Mouse (Mus musculus) erythroblast, adult 5-6 weeks (primary cell): ENCODE results near the gene Pitpna. TPM values are rescaled to one million over a fixed set of nuclear protein-coding genes. Genes with fewer than 3 reads are reported as not detected.
"Not testable (repeated sequence)": the region's sequence is repeated elsewhere in the genome, so short reads cannot be mapped to it uniquely, and the experiment has no call there.

ENCODE experiments used
- ATAC-seq: replicated peaks from 2 replicates; pipeline ENCODE4 v1.8.0; 2016; ENCODE audit warnings: moderate number of reproducible peaks, mild to moderate bottlenecking, moderate TSS enrichment, inconsistent platforms; ENCODE audit not compliant: poor library complexity, low FRiP score, severe bottlenecking
- total RNA-seq, 2 experiments: library from RNA; stranded (forward) in 1 of 2; stranded (reverse) in 1 of 2; fragments of 150-400 nt in 1 of 2; fragments of 200-764, 138-1000 nt in 1 of 2; gene quantifications; 2 replicates each; pipeline versions ENCODE4 v1.2.3 to v1.2.4; 2015 to 2017; ENCODE audit warnings: low replicate concordance in 2 of 2

Pitpna gene
- total RNA-seq, 2 experiments from 2014 or later = 22.4 to 47.5 TPM

DNA sequence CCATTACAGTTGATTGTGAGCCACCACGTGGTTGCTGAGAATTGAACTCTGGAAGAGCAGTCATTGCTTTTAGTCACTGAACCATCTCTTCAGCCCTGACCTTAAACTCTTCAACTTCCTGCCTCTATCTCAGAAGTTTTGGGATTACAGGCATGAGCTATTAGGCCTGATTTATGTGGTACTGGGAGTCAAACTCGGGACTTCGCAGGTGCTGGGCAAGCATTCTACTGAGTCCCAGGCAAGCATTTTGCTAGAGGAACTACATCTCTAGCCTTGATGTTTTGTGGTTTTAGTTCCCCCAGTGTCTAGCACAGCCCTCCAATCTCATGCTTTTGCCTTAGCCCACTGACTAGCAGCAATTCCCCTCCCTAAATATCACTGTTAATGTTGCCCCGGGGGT is 2.8 kb upstream of the Pitpna start:
- no peak for ATAC-seq

DNA sequence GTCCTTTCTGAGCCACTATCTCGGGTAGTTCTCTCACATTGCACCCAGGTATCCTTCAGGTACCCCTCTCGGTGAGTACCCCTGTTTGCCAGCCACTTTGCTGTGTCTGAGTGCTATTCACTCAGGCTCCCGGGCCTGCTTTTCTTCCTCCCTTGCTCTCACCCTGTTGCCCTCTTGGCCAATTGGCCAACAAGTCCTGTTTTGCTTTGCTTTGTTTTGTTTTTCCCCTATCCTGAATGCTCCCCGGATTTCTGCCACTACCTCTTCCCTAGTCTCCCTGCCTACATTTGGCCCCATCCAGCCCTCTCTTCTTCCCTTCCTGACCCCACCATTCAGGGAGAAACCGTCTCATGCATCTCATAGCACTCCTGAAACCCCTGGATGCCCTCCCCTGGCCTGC is 1.9 kb upstream of the Pitpna start:
- ATAC-seq = no peak

DNA sequence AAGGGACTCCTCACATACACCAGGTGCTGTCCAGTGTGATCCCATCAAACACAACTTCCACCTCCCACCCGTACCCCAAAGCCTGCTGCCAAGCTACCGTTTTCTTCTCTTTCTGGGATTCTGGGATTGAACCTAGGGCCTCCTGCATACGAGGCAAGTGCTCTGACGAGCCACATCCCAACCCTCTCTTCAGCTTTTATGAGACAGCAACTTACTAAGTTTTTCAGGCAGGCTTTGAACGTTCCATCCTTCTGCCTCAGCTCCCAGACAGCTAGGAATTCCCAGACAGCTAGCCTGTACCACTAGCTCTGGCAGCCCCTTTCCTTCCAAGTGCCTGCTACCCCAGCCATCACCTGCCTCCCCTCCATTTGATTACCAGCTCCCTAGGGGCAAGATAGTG is 934 bp upstream of the Pitpna start:
- no peak for ATAC-seq

DNA sequence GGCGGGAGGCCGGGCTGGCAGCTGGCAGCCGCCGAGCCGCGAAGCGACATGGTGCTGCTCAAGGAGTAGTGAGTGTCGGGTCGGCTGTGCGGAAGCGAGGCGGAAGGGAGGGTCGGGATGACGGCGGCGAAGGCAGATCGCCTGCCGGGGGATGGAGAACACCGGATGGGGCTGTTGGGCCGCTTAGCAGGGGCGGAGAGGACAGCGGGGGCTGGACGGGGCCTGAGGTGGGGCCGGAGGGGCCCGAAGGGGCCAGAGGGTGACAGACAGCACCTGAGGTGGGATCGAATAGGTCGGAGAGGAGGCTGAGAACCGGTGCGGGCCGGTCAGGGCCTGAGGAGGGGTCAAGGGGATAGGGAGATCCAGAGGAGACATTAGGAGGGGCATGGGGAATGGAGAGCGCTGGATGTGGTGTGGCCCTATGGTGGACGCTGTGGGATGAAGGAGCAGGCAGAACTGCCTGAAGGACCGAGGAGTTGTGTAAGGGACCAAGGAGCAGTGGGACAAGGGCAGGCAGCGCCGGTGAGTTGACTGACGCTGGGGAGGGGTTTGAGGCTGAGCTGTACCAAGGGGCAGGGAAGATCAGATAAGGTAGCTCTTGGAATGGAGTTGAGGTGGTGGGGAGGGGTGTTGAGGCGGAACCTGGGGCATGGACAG is 516 bp downstream of the Pitpna start:
- ATAC-seq = 0 out of 2 replicates have a peak, but pooled peaks have one; percentile 31

DNA sequence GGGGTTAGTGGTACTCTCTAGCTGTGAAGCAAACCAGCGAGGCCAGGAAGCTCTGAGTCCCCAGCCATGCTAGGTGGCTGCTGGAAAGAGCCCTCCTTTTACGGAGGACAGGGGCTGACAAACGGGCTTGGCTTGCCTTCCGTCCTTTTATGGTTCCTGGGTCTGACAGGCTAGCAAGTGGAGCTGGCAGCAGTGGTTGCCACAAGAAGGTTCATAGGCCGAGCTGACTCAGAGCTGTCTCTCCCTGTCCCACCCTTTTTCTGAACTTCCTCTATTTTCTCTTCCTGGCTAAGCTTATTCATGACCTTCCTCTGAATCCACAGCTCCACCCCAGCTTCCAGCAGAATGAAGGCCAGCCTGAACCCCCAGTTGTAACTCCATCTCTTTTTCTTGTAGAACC is 4.7 kb downstream of the Pitpna start:
- ATAC-seq = no peak

DNA sequence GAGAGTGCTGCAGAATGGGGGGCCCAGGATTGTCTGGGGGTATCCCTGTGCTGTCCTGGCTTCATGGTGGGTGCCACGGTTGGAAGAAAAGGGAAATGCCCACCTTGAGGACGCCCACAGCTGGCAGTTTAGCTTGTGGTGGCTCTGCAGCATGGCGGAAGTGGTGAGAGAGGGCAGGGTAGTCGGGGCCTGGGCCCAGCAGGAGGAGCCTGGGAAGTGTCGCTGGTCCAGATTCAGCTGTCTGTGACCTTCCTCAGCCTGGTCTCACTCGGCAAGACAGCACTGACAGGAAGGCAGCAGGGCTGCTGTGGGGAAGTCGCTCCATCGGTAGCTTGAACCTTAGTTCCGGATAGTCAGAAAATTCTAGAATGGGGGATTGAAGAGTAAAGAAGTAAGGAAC is 6.5 kb downstream of the Pitpna start:
- no peak for ATAC-seq

DNA sequence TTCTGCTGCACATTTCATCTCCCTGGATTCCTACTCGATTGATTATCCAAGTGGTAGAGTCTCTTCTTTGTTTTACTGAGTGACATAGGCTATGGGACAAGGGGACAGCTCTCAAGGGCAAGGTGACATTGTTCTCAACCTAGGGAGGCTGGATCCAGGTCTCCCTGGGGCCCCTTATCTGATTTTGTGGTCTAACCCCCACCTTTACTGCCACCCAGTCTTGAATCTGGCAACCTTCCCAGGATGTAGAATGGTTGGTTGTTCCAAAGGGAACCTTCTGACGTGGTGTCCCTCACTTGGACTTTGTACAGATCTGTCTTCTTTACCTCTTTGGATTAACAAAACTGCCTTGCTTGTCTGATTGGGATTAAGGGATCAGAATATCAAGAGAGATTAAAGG is 7.5 kb downstream of the Pitpna start:
- ATAC-seq = no peak

DNA sequence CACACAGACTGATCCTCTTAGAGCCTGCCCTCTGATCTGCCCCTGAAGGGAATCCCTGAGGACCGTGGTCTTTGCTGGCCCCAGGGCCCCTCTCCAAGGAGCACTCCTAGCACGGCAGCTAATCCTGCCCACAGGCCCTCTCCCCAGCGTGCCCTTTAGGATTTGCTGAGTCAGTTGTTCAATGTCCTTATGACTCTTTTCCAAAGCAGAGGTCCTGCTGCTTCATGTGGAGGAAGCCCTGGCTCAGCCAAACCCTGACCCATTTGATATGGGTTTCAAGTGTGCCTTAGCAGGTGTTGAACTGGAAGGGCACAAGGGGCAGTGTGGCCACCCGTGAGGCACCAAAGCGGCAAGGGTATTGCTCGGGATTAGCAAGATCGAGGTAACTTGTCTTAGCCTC is 7.9 kb downstream of the Pitpna start:
- ATAC-seq = no peak

DNA sequence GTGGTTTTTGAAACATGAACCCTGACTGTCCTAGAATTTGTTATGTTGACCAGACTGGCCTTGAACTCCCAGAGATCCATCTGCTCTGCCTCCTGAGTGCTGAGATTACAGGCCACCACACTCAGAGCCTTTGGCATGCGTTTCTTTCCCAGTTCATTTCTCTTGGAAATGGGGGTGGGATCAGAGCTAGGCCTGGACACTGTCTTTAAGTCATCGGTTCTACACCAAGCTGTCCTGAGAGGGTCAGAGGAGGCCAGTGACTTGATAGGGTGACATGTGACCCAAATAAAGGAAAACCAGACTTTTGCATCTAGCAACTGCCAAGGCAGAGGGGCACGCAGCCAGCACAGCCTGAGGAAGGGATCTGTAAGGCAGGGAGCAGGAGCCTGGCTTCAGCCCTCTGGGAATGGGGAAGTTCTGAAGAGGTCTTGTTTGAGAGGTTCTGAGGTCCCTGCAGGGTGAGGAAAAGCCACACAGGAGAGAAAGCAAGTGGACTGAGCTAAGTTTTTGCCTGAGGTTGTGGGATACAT is 8.9 kb downstream of the Pitpna start:
- ATAC-seq = no peak

DNA sequence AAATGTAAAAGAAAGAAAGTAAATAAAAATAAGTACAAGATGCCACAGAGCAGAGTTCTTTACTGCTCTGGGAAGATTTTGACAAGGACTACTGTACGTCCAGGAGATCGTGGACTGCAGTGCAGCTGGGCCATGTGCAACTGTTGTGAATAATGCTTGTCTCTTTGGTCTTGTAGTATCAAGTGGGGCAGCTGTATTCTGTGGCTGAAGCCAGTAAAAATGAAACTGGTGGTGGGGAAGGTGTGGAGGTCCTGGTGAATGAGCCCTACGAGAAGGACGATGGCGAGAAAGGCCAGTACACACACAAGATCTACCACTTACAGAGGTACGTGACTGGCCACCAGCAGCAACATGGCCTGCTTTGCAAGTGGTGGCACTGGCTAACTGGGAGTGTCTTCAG is 10.1 kb downstream of the Pitpna start:
- ATAC-seq = no peak

DNA sequence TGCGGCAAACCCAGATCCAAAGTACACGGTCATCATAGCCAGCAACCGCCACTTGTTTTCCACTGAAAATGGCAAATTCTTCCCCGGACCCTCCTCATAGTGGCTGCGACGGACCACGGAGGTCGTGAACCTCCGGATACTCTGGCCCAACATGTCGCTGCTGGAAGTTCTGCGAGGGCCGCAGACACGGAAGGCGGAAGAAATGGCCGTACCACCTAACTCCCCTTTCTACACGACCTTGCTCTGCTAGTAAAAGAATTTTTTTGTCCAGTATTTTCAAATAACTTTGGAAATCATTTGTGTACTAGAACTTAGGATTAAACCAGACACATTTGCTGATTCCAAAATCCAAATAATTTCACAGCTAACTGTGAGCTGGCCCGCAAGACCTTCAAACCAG is 11.9 kb downstream of the Pitpna start:
- ATAC-seq = not testable (repeated sequence)

DNA sequence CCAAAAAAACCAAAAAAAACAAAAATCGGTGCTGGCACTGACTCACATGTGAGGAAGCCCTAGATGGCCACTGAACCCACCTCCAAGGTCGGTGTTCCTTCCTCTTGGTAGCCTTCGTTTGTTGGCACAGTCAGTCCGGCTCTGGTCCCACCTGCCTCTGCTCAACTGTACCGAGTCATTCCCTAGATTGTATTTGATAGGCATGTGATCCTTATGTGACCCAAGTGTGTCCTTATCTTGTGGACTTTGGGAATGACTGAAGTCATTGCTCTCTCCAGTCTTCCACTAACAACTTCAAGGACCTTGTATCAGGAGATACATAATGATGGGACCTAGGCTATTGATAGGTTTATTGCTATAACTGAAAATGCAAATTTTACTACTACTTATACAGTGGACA is 16.9 kb downstream of the Pitpna start:
- ATAC-seq = no peak

DNA sequence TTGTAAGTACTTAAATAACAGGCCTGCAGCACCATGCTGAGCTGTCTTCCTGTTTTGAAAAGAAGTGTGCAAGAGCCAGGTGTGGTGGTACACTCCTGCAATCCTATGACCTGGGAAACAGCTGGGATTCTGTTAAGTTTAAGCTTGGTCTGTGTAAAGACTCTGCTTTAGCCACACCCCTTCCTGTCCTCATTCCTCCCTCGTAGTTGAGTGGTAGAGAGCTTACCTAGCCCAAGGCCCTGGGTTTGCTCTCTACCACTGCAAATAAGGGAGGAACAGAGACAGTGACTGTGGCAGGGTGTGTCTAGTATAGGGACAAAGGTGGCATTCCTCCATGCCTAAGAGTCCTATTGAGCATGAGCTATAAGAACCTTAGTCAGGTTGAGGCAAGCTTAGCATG is 17.4 kb downstream of the Pitpna start:
- ATAC-seq = no peak

DNA sequence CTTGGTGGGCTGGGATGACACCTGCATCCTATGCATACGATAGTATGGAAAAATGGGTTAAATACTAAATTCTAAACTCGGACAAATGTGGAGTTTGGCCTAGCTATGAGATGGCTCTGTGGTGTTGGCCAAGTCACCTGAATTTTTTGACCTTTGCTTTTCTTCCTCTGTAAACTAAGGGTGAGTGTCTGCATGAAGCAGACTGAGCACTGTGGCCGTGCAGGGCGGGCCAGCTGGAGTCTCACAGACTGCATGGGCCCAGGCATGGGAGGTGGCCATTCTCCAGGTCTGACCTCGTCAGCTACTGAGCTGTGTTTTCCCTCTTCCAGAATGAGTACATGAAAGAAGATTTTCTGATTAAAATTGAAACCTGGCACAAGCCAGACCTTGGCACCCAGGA is 20.9 kb downstream of the Pitpna start:
- no peak for ATAC-seq

DNA sequence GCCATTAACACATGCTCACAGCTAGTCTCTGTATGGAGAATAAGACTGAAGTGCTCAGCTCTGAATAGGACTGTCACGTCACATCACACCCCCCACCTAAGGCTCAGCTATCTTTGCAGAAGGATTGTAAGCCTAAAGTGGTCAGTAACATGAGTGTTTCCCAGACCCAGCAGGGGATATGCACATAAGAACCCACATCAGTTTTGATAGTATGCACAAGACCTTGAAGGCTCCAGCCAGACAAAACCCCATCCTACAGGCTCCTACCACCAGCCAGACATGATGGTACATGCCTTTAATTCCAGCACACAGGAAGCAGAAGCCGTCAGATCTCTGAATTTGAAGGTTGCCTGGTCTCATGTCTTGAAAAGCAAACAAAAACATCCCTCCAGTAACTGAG is 22.1 kb downstream of the Pitpna start:
- ATAC-seq = no peak

DNA sequence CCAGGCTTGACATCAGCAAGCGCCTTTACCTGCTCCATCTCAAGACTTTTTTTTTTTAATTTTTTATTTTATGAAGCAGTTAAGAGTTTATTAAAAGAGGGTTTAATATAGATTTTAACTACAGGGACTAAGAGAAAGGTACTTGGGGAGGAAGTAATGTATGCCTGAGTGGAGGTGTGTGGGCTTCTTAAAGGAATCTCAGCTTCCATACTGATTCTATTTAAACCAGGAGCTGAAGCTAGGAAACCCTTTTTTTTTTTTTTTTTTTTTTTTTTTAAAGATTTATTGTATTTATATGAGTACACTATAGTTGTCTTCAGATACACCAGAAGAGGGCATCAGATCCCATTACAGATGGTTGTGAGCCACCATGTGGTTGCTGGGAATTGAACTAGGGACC is 26.9 kb downstream of the Pitpna start:
- no peak for ATAC-seq

DNA sequence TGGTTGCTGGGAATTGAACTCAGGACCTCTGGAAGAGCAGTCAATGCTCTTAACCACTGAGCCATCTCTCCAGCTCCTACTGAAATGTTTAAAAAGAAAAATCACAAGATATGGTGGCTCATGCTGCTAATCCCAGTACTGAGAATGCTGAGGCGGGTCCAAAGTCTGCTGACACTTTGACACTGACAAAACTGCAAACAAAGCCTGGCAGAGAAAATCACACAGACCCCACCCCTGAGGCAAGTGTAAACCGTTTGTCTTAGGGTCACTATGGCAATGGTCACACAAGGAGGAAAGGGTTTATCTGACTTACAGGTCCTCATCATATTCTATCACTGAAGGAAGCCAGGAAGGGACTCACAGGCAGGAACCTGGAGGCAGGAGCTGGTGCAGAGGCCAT is 27.7 kb downstream of the Pitpna start:
- ATAC-seq = no peak

DNA sequence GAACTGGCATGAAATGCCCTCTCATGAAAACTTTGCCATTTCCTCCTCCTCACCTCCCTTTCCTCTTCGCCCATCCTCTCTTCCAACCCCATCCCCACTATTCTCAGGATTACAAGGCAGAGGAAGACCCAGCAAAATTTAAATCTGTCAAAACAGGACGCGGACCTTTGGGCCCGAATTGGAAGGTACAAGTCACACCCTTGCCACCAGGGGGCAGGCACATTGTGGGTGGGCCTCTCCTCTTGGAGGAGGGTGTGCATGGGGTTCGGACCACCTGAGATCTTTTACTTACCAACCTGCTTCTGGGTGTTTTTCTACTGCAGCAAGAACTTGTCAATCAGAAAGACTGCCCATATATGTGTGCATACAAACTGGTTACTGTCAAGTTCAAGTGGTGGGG is 31.2 kb downstream of the Pitpna start:
- ATAC-seq = peak; percentile 64

DNA sequence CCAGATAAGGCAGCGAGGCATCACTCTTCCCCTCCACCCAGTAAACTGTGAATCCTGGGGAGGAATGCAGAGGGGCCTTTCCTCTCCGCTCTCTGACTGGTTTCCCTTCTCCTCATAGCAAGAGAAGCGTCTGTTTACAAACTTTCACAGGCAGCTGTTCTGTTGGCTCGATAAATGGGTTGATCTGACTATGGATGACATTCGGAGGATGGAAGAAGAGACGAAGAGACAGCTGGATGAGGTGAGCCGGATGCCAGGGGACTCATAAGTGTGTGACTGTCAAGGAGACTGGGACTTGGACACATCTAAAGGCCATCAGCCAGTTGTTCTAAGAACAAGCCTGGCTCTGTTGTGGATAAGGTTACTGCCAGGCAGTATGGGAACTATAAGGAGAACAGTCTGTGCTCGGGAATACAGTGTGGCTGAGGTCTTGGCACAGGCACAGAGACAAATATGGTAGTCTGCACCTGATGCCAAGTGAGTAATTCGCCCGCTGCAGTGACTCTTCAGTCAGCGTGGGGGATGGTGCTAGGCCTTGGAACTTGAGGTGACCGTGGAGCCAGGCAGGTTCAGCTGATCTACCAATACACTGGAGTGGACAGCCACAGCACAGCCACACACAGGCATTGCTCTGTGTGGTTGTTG is 32.4 kb downstream of the Pitpna start:
- no peak for ATAC-seq

DNA sequence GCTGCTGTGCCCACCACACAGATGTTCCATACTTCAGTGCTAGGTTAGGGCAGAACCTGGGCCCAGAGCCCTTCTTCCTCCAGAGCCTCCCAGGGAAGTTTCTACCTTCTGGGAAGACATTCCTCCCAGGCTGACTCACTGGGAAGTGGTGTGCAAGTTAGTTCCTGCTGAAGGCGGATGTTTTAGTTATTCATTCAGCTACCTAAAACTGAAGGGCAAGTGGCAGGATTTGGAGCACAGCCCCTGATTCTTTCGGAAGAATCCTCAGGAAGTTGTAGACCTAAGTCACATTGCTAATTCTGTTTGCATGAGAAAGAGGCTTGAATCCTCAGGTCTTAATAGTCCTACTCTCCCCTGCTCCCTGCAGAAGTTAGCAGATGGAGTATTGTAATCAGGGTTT is 33.5 kb downstream of the Pitpna start:
- no peak for ATAC-seq

DNA sequence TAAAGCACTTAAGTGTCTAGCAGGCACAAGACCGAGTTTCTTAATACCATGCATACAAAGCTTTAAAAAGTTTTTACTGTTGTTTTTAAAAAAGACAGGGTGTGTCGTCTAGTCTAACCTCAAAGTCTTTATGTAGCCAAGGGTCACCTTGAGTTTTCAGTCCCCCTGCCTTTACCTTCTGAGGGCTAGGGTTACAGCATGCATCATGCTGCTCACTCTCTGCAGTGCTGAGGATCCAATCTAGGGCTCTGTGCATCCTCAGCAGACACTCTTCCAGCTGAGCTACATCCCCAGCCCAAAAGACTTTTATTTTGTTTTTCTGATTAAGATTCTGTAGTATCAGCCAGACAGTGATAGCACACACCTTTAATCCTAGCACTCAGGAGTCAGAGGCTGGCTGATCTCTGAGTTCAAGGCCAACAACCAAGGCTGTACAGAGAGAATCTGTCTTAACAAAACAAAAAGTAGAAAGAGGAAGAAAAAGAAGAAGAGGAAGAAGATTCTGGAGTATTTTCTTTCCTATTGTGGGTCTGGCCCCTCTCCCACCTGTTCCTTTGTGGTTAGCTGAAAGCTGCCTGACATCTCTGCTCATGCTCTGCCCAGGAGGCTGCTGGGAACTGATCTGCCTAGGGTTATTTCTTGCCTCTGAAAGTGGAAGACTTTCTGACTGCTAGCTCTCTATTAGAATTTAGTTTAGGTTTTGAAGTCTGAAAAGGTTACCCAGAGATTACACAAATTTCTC is 34.9 kb downstream of the Pitpna start:
- no peak for ATAC-seq
